Mouse (Mus musculus) intestine, embryonic 16.5 days (tissue): ENCODE measurements around the gene Pih1d2. TPM values are rescaled to one million over a fixed set of nuclear protein-coding genes. Genes with fewer than 3 reads are reported as not detected.

Experiments used
- ATAC-seq: fragments of 200-750 bp; cut with Nextera tagmentation; 2 replicates; pipeline ENCODE4 v1.8.0; 2017; ENCODE audit warnings: moderate TSS enrichment, moderate library complexity
- H3K27ac ChIP-seq: fragments of 300-500 bp; sonication (generic); 2 replicates; pipeline ENCODE4 v1.5.1; 2014; ENCODE audit warnings: mild to moderate bottlenecking, low read length
- H3K27me3 ChIP-seq: fragments of 300-500 bp; sonication (generic); replicated peaks from 2 replicates; pipeline ENCODE4 v1.6.1; 2014; ENCODE audit warnings: low read length, control low read depth, mixed read lengths; ENCODE audit not compliant: control insufficient read depth, insufficient read depth
- H3K36me3 ChIP-seq: fragments of 300-500 bp; sonication (generic); 2 replicates; pipeline ENCODE4 v1.6.1; 2014; ENCODE audit warnings: low read length, control low read depth; ENCODE audit not compliant: control insufficient read depth, insufficient read depth
- H3K4me1 ChIP-seq: fragments of 300-500 bp; sonication (generic); 2 replicates; pipeline ENCODE4 v1.6.1; 2014; ENCODE audit warnings: low read length, control low read depth, mixed read lengths; ENCODE audit not compliant: control insufficient read depth, insufficient read depth
- H3K4me2 ChIP-seq: fragments of 300-500 bp; sonication (generic); 2 replicates; pipeline ENCODE4 v1.6.1; 2014; ENCODE audit warnings: low read depth, low read length, control low read depth
- H3K4me3 ChIP-seq: fragments of 300-500 bp; sonication (generic); 2 replicates; pipeline ENCODE4 v1.5.1; 2014; ENCODE audit warnings: mild to moderate bottlenecking, low read length
- H3K9ac ChIP-seq: fragments of 300-500 bp; sonication (generic); 2 replicates; pipeline ENCODE4 v1.6.1; 2014; ENCODE audit warnings: low read depth, low read length
- H3K9me3 ChIP-seq: fragments of 300-500 bp; sonication (generic); 2 replicates; pipeline ENCODE4 v1.6.1; 2016; ENCODE audit warnings: low read length, control low read depth; ENCODE audit not compliant: control insufficient read depth
- WGBS: fragments of 180-500 bp; shearing (Covaris S2); extraction: QIAGEN DNeasy Blood & Tissue Kit; methylation state at CpG from one replicate; pipeline ENCODE4 v1.1.7; 2014; 5-methylcytosine and 5-hydroxymethylcytosine counted together
- polyA plus RNA-seq: library from polyadenylated mRNA; unstranded; fragments of >200 nt; fragmentation: Nextera tagmentation; extraction: Ambion mirVana; gene quantifications from 2 replicates; pipeline ENCODE4 v1.2.1, GENCODE M21; 2015

Gene Pih1d2
- polyA plus RNA-seq: 2.2 and 2.4 TPM in 2 replicates

DNA sequence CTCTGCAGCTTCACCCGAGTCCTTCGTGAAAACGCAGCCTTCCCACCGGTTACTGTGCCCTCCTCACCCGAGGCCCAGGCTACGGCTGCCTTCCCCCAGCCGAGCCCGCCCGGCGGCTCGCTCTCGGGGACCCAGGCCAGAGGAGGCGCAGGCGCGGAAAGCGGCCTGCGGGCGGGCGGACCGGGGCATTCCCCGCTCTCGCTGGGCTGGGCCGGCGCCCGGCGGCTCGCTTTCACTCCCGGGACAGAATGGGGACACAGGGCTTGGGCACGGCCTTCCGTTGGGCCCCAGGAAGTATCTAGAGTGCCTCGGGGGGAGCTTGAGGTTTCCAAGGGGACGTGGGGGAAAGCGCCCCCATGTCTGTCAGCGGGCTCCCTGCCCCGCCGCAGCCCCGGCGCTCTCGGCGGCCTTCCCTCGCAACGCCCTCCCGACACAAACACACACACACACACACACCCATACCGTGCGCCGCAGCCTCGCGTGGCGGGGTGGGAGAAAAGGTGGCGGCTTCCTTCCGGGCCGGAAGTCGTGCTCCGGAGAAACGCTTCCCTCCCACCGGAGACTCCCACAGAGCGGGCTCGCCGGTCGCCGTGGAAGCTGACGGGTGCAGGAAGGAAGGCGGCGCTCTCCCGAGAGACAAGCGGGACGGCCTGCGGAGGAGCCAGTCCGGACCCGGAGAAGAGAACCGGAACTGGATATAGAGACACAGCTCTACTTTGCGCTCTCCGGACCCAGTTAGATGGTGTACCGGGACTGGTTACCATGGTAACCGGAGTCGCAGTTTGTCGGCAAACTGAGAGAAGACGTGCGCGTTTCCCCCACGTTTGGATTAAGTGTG, at the start of gene Pih1d2, which contains the start of gene Nkapd1:
TSS of gene Pih1d2 (plus strand) at position 556 of the 838 bp plus-strand sequence.
TSS of gene Nkapd1 (minus strand) at position 699 of the 838 bp plus-strand sequence.
- Histone ChIP-seq H3K4me1 (peaks cover 7% of the 10 kb centered on the region), H3K36me3 (peaks cover 3% of the 10 kb centered on the region; the same call in 1 of the 2 replicates), H3K4me3 (peak within 1 kb of the TSS; percentile 98), H3K9ac (peak within 1 kb of the TSS; percentile 95), H3K4me2 (peak within 1 kb of the TSS; percentile 65), H3K27ac (peak within 1 kb of the TSS; percentile 98), H3K9me3 (no peaks in the 10 kb centered on the region), H3K27me3 (no peaks in the 10 kb centered on the region)
- WGBS: under 1% methylated on average over 80 of the region's 81 CpGs
- peak; percentile 95 for ATAC-seq

DNA sequence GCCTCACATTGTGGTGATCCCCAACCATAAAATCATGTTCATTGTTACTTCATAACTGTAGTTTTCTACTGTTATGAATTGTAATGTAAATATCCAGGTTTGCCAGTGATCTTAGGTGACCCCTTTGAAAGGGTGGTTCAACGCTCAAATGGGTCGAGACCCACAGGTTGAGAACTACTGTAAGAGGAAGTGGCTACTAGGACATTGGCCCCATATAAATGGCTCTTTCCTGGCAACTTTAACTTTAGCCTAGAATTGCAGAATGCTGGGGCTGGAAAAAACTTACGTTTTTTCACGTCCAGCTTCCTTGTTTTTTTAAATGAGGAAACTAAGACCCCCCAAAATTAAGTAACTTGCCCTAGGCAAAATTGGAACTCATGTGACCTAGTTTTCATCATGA, 49.7 kb upstream of the Pih1d2 start:
- no peak for ATAC-seq
- no peak overlapping the region for H3K27ac ChIP-seq
- no peak overlapping the region for H3K4me2 ChIP-seq
- no peaks in the 10 kb centered on the region for H3K27me3 ChIP-seq
- H3K9me3 ChIP-seq: no peaks in the 10 kb centered on the region
- no peaks in the 10 kb centered on the region for H3K36me3 ChIP-seq
- 89% methylated on average over 4 of the region's 4 CpGs for WGBS
- no peak overlapping the region for H3K4me3 ChIP-seq
- no peak overlapping the region for H3K9ac ChIP-seq
- no peaks in the 10 kb centered on the region for H3K4me1 ChIP-seq

DNA sequence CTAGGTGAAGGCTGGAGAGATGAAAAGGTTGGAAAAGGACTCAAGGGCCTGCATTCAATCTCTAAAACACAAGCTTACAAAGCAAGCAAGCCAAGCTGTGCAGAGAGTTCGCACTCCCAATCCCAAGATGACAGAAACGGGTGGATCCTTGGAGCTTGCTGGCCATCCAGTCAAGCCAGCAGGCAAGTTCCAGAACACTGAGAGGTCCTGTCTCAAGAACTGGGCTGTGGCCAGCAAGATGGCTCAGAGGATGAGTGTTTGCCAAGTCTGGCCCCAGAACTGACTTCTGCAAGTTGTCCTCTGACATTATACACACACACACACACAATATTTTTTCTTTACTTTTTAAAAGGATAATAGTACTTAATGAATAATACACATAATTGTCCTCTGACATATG, 49.2 kb upstream of the Pih1d2 start:
- no peak for ATAC-seq
- Histone ChIP-seq H3K9ac (no peak overlapping the region), H3K27ac (no peak overlapping the region), H3K4me2 (no peak overlapping the region), H3K4me3 (no peak overlapping the region), H3K36me3 (no peaks in the 10 kb centered on the region), H3K4me1 (no peaks in the 10 kb centered on the region), H3K9me3 (no peaks in the 10 kb centered on the region), H3K27me3 (no peaks in the 10 kb centered on the region)
- WGBS: 84% methylated on average over 2 of the region's 2 CpGs

DNA sequence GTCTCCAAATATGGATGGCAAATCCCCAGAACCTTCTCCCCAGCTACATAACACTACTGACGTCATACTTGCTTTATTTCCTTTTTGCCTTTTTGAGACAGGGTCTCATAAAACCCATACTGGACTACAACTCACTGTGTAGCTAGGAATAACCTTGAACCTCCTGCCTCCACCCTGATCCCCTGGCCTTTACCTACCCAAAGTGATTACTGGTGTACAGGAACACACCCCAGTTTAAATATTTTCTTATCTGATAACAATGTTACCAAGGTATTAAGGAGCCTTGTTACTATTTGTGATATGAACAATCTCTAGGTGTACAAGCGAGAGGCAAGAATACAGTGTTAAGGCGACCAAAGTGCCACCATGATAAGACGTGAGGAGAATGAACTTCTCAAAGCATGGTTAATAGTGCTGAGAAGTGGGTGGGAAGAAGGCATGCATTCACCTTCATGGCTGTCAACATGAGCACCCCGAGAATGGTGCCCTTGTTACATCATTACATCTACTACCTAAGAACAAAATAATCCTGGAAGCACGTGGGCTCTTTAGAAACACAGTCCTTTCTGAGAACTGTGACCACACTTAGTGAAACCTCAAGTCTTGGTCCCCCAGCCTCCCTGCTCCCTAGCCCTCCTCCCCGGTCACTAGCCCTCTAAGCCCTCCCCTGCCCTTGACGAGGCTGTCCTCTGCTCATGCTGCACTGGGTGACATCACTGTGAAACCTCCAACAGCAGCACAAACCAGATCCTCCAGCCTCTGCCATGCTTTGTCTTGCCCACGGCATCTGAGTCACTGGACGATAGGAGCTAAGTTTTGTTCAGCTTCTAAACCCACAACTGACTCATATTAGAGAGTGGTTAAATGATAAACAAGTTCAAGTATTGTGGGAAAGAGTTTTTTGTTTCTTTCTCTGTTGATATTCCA, 47.3 kb upstream of the Pih1d2 start:
- ATAC-seq: peak; percentile 67
- Histone ChIP-seq H3K36me3 (no peaks in the 10 kb centered on the region), H3K27me3 (no peaks in the 10 kb centered on the region), H3K4me2 (no peak overlapping the region), H3K4me3 (no peak overlapping the region), H3K4me1 (no peaks in the 10 kb centered on the region), H3K9me3 (no peaks in the 10 kb centered on the region), H3K9ac (no peak overlapping the region), H3K27ac (no peak overlapping the region)
- 68% methylated on average over 10 of the region's 10 CpGs for WGBS

DNA sequence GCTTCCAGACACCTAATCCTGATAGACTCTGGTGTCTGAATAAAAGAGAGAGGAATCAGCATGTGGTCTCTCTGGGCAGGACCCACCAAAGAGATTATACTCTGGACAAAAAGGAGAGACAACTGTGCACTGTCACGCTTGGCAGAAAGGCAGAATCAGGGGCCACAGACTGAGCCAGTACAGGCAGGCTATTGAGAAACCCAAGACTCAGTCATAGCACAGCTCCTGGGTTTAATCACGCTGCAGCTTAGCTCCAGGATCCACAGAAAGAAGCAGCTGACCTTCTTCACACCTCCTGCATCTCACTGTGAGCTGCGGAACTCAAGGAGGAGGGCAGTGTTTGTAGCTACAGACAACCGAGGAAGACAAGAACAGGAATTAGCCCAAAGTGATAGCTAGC, 36.8 kb upstream of the Pih1d2 start:
- no peak for ATAC-seq
- Histone ChIP-seq H3K4me2 (no peak overlapping the region), H3K4me1 (no peaks in the 10 kb centered on the region; the same call in 1 of the 2 replicates), H3K4me3 (no peak overlapping the region), H3K9ac (no peak overlapping the region), H3K27me3 (no peaks in the 10 kb centered on the region), H3K27ac (no peak overlapping the region), H3K9me3 (no peaks in the 10 kb centered on the region), H3K36me3 (no peaks in the 10 kb centered on the region)
- WGBS: 40% methylated on average over 4 of the region's 4 CpGs

DNA sequence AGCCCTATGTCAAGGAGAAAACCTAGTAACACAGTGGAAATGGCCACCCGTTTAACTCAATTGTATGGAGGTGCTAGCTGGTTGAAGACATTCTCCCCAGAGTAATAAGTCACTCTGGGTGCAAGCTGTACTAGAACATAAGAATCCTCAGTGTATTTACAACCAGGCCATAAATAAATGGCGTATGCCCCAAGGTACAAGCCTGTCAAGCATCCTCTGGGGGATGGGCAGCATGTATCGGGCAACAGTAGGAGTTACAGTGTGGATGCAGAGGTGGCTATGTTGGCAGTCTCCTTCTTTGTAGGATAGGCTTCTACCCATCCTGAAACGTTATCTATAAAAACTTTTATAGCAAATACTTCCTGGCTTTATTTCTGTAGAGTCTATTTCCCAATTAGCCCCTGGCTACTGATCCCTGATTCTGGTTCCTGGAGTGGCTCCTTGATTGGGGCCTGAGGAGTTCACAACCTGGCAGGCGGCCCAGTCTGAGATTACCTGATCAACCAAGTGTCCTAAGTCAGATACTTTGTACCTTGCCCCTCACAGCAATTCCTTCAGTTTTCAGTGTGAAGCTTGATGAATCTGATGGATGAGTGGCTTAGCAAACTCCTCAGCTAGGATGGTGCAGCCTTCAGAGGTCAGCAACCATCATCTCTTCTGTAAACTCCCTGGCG, 31.8 kb upstream of the Pih1d2 start:
- WGBS: 72% methylated on average over 6 of the region's 6 CpGs
- Histone ChIP-seq H3K4me1 (no peaks in the 10 kb centered on the region; the same call in 1 of the 2 replicates), H3K9ac (no peak overlapping the region), H3K27ac (peak overlapping the region; percentile 62), H3K9me3 (no peaks in the 10 kb centered on the region), H3K4me2 (no peak overlapping the region), H3K36me3 (no peaks in the 10 kb centered on the region), H3K27me3 (no peaks in the 10 kb centered on the region), H3K4me3 (no peak overlapping the region)
- peak; percentile 72 for ATAC-seq

DNA sequence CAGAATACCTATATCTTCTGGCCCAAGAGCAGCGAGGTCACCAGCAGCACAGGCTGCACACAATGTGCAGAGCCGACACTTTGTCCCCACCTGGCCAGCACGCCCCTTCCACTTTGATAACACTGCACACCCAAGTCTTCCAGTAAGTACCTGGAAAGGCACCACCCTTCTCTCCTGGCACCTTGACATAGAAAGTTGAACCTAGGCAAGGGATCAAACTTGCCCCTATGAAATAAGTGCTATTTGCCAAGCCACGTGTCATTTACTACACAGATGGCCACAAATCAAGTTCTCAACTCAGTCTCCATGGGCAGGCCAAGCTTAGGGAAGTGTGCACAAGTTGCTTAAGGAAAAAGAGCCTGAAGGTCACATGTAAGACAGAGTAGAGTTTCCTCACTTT, 30.2 kb upstream of the Pih1d2 start:
- Histone ChIP-seq H3K9ac (no peak overlapping the region), H3K4me2 (no peak overlapping the region), H3K27ac (peak overlapping the region; percentile 69), H3K27me3 (no peaks in the 10 kb centered on the region), H3K4me3 (no peak overlapping the region), H3K9me3 (no peaks in the 10 kb centered on the region), H3K36me3 (no peaks in the 10 kb centered on the region), H3K4me1 (no peaks in the 10 kb centered on the region; the same call in 1 of the 2 replicates)
- peak; percentile 91 for ATAC-seq
- 59% methylated on average over 4 of the region's 4 CpGs for WGBS

DNA sequence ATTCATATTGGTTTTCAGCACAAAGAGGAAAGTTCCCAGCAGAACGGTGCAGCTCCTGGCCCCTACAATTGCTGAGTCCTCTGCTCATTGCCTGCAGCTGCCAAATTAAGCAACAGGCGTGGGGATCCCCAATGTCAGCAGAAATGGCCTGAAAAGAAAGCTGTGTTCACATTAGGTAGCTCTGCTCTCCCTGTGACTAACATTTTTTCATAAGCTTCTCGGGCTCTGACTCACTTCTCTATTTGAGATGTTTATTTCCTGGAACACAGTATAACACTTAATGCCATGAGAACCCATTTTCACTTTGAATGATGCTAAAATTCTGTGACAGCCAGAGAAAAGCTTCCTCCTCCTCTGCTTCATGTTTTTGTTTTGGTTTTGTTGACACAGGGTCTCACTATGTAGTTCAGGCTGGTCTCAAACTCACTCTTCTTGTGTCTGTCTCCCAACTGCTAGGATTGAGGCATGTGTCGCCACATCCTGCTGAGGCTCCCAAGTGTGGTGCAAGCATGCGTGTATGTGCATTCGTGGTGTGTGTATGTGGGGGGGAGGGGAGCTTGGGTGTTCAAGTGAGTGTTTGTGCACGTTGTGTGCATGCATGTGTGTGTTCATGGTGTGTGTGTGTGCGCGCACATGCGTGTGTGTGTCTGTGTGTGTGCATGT, 26.1 kb upstream of the Pih1d2 start:
- H3K4me1 ChIP-seq: peaks cover 3% of the 10 kb centered on the region; the same call in 1 of the 2 replicates
- H3K4me2 ChIP-seq: no peak overlapping the region
- H3K27ac ChIP-seq: no peak overlapping the region
- no peak for ATAC-seq
- WGBS: 73% methylated on average over 10 of the region's 10 CpGs
- no peaks in the 10 kb centered on the region for H3K9me3 ChIP-seq
- H3K27me3 ChIP-seq: no peaks in the 10 kb centered on the region
- no peak overlapping the region for H3K4me3 ChIP-seq
- H3K9ac ChIP-seq: no peak overlapping the region
- H3K36me3 ChIP-seq: peaks cover 3% of the 10 kb centered on the region; the same call in 1 of the 2 replicates
